Mouse (Mus musculus) forebrain, postnatal 0 days (tissue): ENCODE results near the gene Rnf5. TPM values are rescaled to one million over a fixed set of nuclear protein-coding genes. Genes with fewer than 3 reads are reported as not detected.

Source experiments
- ATAC-seq: fragments of 200-750 bp; cut with Nextera tagmentation; 2 replicates; pipeline ENCODE4 v1.8.0; 2017; ENCODE audit warnings: mild to moderate bottlenecking, moderate library complexity
- DNase-seq: peaks from one replicate; pipeline ENCODE4 v3.0.0-alpha.2; 2015
- H3K27ac ChIP-seq: fragments of 300-500 bp; sonication (generic); 2 replicates; pipeline ENCODE4 v1.5.1; 2014; ENCODE audit warnings: low read depth, mild to moderate bottlenecking, antibody characterized with exemption, low read length, moderate library complexity, mixed read lengths
- H3K27me3 ChIP-seq: fragments of 300-500 bp; sonication (generic); 2 replicates; pipeline ENCODE4 v1.6.1; 2014; ENCODE audit warnings: mild to moderate bottlenecking, low read length, mixed read lengths; ENCODE audit not compliant: insufficient read depth
- H3K36me3 ChIP-seq: fragments of 300-500 bp; sonication (generic); 2 replicates; pipeline ENCODE4 v1.6.1; 2014; ENCODE audit warnings: mild to moderate bottlenecking, moderate library complexity; ENCODE audit not compliant: insufficient read depth
- H3K4me1 ChIP-seq: fragments of 300-500 bp; sonication (generic); 2 replicates; pipeline ENCODE4 v1.6.1; 2014; ENCODE audit warnings: antibody characterized with exemption; ENCODE audit not compliant: insufficient read depth
- H3K4me2 ChIP-seq: fragments of 300-500 bp; sonication (generic); 2 replicates; pipeline ENCODE4 v1.6.1; 2014; ENCODE audit warnings: low read depth, mild to moderate bottlenecking, moderate library complexity
- H3K4me3 ChIP-seq: fragments of 300-500 bp; sonication (generic); 2 replicates; pipeline ENCODE4 v1.5.1; 2014; ENCODE audit warnings: low read depth, low read length, mixed read lengths
- H3K9ac ChIP-seq: fragments of 300-500 bp; sonication (generic); 2 replicates; pipeline ENCODE4 v1.6.1; 2014; ENCODE audit warnings: mild to moderate bottlenecking
- H3K9me3 ChIP-seq: fragments of 300-500 bp; sonication (generic); 2 replicates; pipeline ENCODE4 v1.6.1; 2016; ENCODE audit warnings: low read length
- CTCF ChIP-seq: sonication (generic); IDR thresholded peaks from 2 replicates; pipeline ENCODE4 v1.5.1; 2016; ENCODE audit warnings: antibody characterized with exemption, control low read depth, low read depth
- WGBS: fragments of 180-500 bp; shearing (Covaris S2); extraction: QIAGEN DNeasy Blood & Tissue Kit; methylation state at CpG from one replicate; pipeline ENCODE4 v1.1.7; 2014; 5-methylcytosine and 5-hydroxymethylcytosine counted together
- polyA plus RNA-seq: library from polyadenylated mRNA; unstranded; fragments of >200 nt; fragmentation: Nextera tagmentation; extraction: Ambion mirVana; gene quantifications from 2 replicates; pipeline ENCODE4 v1.2.1, GENCODE M21; 2015
- total RNA-seq: library from RNA; depleted of rRNA; stranded (reverse); fragments of >200 nt; gene quantifications from 2 replicates; pipeline ENCODE4 v1.2.3, GENCODE M21; 2014

Gene Rnf5
- total and polyA plus RNA-seq, 2 experiments from 2014 or later, result 45.3 to 252 TPM

DNA sequence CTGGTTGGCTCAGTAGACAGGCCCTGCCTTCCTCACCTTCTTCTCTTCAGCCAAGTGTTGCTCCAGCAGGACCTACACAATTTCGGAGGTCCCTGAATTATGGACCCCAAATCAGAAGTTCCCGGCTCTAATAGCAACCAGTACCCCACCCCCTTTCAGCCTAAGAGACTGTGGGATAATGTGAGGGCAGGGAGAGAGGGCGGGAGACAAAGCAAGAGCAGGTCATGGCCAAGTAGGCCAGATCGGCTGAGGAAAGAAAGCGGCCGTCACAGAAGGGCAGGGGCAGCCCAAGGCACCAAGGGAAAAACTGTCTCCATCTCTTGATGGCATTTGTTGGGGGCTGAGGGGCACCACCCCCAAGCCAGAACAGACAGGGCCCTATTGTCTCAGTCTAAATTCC lies 12.4 kb upstream of the Rnf5 start, which contains the start of gene Egfl8:
TSS of gene Egfl8 (minus strand) at position 101 of the 400 bp plus-strand sequence.
- ATAC-seq (no peak), DNase-seq (no peak)
- no peaks in the 10 kb centered on the region for H3K9me3 ChIP-seq
- no peak within 1 kb of the TSS for H3K9ac ChIP-seq
- H3K4me3 ChIP-seq, result no peak within 1 kb of the TSS
- WGBS, result 73% methylated on average over 6 of the region's 6 CpGs
- no peak for TF ChIP-seq CTCF
- H3K27me3 ChIP-seq, result no peaks in the 10 kb centered on the region
- H3K4me1 ChIP-seq, result no peaks in the 10 kb centered on the region
- H3K27ac ChIP-seq, result no peak within 1 kb of the TSS
- H3K36me3 ChIP-seq, result peaks cover 58% of the 10 kb centered on the region
- no peak within 1 kb of the TSS for H3K4me2 ChIP-seq

DNA sequence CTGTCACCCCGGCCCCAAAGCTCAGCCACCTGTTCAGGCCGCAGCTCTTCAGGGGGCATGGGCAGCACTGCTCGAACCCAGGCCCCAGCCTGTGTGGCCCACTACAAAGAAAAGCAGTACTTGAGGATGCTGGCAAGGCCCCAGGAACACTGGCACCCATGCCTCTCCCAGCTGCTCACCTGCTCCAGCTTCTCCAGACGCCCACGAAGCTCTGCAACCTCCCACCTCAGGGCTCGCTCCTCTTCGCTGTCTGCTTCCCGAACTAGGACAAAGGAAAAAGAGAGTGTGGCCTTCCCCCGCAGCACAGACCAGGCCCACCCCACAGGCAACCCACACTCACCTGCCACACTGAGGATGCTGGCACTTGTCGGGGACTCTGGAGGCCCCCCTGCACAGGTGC lies 10.3 kb upstream of the Rnf5 start:
- H3K9me3 ChIP-seq, result no peaks in the 10 kb centered on the region
- ATAC-seq (no peak), DNase-seq (no peak)
- H3K4me1 ChIP-seq, result no peaks in the 10 kb centered on the region
- H3K4me3 ChIP-seq, result no peak overlapping the region
- H3K36me3 ChIP-seq, result peaks cover 60% of the 10 kb centered on the region
- WGBS, result 84% methylated on average over 10 of the region's 10 CpGs
- no peak for TF ChIP-seq CTCF
- no peak overlapping the region for H3K27ac ChIP-seq
- H3K4me2 ChIP-seq, result no peak overlapping the region
- H3K27me3 ChIP-seq, result no peaks in the 10 kb centered on the region
- no peak overlapping the region for H3K9ac ChIP-seq

DNA sequence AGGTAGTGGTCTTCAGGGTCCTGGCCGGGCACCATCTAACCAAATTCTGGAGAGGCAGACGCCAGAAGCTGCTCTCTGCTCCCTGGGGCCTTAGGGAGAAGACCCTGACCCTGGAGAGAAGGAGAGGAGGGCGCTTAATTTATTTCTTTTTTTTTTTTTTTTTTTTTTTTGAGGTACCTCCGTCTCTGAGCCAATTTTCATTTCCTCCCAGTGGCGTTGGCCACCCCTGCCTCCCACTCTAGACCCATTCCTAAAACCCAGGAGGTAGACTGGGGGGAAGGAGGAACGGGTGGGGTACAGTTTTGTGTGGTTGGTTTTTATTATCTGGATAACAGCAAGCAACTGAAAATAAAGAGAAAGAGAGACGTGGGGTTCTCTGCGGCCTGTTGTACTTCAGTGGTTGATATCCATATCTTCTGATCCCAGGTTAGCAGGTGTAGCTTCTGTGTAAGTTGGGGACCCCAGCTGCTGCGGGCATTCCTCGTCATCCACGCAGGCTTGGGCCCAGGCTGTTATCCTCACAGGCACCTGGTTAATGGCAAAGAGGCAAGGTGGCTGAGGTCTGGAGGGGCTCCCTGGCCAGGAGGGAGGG lies 9.7 kb upstream of the Rnf5 start:
- 90% methylated on average over 11 of the region's 11 CpGs for WGBS
- H3K9me3 ChIP-seq, result no peaks in the 10 kb centered on the region
- peaks cover 60% of the 10 kb centered on the region for H3K36me3 ChIP-seq
- no peak overlapping the region for H3K27ac ChIP-seq
- no peak for DNase-seq
- no peak for ATAC-seq
- no peak overlapping the region for H3K4me3 ChIP-seq
- H3K4me1 ChIP-seq, result no peaks in the 10 kb centered on the region
- H3K27me3 ChIP-seq, result no peaks in the 10 kb centered on the region
- no peak for TF ChIP-seq CTCF
- H3K9ac ChIP-seq, result no peak overlapping the region
- no peak overlapping the region for H3K4me2 ChIP-seq

DNA sequence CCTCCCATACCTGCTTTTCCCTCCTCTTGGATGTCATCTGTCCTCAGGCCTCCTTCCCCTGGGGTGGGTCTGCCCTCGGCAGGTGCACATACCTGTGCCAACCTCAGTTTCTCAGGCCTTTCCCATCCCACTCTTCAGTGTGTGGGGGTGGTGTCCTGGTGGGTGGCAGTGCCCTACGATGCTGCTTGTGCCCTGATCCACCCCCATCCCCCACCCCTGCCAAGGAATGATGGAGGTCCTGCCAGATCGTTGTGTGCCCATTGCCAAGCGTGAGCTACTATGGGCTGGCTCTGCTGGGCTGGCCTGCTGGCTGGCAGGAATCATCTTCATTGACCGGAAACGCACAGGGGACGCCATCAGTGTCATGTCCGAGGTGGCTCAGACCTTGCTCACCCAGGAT lies 7.6 kb upstream of the Rnf5 start:
- Histone ChIP-seq H3K36me3 (peaks cover 52% of the 10 kb centered on the region), H3K4me1 (0 out of 2 replicates have a peak, but pooled peaks cover 5% of the 10 kb centered on the region), H3K9me3 (no peaks in the 10 kb centered on the region), H3K27ac (no peak overlapping the region), H3K27me3 (no peaks in the 10 kb centered on the region), H3K9ac (no peak overlapping the region), H3K4me3 (no peak overlapping the region), H3K4me2 (no peak overlapping the region)
- DNase-seq (no peak), ATAC-seq (no peak)
- WGBS, result 91% methylated on average over 8 of the region's 8 CpGs
- TF ChIP-seq CTCF, result no peak

DNA sequence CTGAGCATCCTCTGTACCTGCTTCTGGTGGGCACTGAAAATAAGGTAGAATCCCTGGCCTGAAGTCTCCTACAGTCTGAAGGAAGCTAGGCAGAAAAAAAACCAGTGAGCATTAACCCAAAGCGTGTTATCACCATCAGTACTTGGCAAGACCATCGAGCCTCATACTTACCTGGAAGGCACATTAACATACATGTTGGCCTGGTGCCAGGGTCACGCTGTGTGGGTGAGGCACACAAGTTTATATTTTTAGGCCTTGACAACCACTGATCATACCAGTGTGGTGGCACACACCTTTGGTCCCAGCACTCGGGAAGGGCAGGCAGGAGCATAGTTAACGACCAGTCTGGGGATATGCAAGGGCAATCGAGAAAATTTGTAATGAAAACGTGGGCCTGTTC lies 4.5 kb upstream of the Rnf5 start:
- Histone ChIP-seq H3K9me3 (no peaks in the 10 kb centered on the region), H3K9ac (0 out of 2 replicates have a peak overlapping the region, but pooled peaks have one; percentile 18), H3K27ac (no peak overlapping the region), H3K27me3 (no peaks in the 10 kb centered on the region), H3K4me2 (no peak overlapping the region), H3K4me3 (no peak overlapping the region), H3K36me3 (peaks cover 29% of the 10 kb centered on the region), H3K4me1 (peaks cover 13% of the 10 kb centered on the region)
- no peak for TF ChIP-seq CTCF
- 75% methylated on average over 7 of the region's 7 CpGs for WGBS
- ATAC-seq (no peak), DNase-seq (no peak)

DNA sequence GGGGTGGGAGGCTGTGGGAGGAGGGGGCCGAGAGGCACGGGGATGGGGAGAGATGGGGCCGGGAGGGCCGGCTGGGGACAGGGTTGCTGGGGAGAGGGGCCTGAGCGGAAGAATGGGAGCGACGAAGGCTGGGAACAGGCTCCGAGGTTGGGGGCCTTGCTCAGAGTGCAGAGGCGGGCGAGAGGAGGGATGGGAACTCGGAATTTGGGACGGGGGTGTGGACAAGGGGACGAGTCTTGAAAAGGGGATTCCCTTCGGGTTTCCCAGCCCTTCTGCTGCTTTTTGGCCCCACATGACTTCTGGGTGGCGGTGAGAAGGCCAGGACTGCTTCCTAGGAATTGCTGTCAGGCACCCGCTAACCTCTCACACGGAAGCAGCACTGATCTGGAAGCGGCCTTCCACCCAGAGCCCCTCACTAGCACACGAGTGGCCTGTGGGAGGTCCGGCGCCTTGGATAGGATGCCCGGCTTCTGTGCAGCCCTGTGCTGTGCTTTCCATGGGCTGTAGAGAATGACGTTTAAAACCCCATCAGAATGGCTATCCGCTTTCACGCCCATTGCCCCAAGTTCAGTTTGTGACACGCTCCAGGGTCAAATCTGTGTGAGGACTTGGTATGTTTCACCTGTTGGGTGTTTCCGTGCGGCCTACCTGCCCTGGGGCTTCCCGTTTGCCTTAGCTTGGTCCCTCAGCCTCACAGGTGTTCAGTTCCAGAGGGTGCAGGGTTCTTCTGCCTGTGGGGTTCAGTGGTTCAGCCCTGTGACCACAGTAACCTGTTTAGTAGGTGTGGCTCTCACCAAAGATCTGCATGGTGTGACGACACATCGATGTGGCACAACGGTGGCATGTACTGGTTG lies 2.9 kb upstream of the Rnf5 start:
- Histone ChIP-seq H3K36me3 (peaks cover 13% of the 10 kb centered on the region), H3K4me1 (peaks cover 18% of the 10 kb centered on the region), H3K4me3 (peak overlapping the region; percentile 85), H3K9me3 (no peaks in the 10 kb centered on the region), H3K27ac (peak overlapping the region; percentile 89), H3K4me2 (peak overlapping the region; percentile 97), H3K9ac (peak overlapping the region; percentile 91), H3K27me3 (no peaks in the 10 kb centered on the region)
- ATAC-seq (no peak), DNase-seq (no peak)
- 17% methylated on average over 30 of the region's 32 CpGs for WGBS
- no peak for TF ChIP-seq CTCF

DNA sequence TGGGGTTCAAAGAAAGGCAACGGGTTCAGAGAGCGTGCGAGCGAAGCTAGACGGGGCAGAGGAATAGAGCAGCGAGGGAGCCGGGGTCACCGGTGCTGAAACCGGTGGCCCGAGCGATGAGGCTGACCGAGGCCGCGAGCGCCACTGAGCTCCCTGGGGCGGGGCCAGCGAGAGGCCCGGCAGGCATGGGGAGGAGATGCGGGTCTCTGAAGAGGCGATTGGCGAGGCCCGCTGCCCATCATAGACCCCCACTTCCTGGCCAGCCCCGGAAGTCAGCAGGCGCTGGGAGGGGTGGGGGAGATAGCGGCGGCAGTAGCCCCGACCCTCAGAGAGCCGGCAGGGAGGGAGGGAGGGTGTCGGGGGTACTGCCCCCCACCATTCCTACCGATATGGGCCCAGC lies 2.1 kb upstream of the Rnf5 start:
- TF ChIP-seq CTCF, result no peak
- peak; percentile 96 for DNase-seq
- H3K27ac ChIP-seq, result peak overlapping the region; percentile 89
- H3K4me2 ChIP-seq, result peak overlapping the region; percentile 97
- no peaks in the 10 kb centered on the region for H3K27me3 ChIP-seq
- 2% methylated on average over 29 of the region's 30 CpGs for WGBS
- H3K4me1 ChIP-seq, result peaks cover 18% of the 10 kb centered on the region
- no peaks in the 10 kb centered on the region for H3K9me3 ChIP-seq
- H3K4me3 ChIP-seq, result peak overlapping the region; percentile 85
- peak; percentile 46 for ATAC-seq
- peak overlapping the region; percentile 91 for H3K9ac ChIP-seq
- peaks cover 9% of the 10 kb centered on the region; the same call in 1 of the 2 replicates for H3K36me3 ChIP-seq
